Mouse (Mus musculus) retina, adult 2 months (tissue): ENCODE data around the gene Pcdh15.

Experiments used
- DNase-seq: peaks from one replicate; pipeline ENCODE4 v3.0.0-alpha.2; 2012; ENCODE audit warnings: low read depth, low spot score

Pcdh15 gene

DNA sequence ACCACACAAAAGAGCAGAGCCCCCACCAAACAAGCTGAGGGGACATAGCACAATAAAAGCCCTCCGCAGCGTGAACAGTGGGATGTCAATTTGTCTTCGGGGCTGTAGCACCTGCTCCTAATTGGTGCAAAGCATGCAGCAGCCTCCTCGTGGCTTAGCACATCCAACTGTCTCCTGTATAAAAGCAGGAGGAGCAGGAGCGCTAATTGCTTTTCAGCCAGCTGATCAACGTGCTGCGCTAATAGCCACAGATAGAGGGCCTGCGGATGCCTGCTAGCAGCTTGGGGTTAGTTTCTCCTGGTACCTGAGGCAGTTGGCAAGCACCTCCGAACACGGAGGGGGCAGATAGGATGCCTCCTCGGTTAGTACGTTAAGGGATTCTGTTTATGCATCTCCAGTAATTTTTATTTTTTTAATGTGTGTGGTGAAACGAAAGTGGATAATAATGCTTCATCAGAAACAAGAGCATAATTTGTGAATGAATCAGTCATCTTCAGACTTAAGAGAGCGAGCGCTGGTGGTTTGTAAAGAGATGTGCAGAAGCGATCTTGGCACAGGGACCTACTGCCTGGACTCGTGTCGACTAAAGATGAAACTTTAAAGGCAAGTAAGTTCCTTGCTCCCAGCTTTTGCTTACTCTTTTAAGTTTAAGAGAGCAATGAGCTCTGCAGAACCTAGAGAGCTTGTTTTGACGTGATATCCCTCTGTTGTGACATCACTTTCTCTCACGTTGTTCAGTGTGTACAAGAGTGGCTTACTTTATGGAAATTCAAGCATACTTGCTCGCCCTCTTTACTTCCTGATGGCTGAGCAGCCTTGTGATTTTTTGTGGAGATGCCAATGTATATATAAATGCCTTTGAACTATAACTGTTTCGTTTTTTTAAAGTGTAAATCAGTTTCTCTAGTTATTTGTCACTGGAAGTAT is 722.8 kb downstream of the Pcdh15 start:
- DNase-seq = peak; percentile 69

- no peak for DNase-seq
These were observed 724.1 kb downstream of the Pcdh15 start for GRCm38 (mm10) chr10:73823214-73823613.

DNA sequence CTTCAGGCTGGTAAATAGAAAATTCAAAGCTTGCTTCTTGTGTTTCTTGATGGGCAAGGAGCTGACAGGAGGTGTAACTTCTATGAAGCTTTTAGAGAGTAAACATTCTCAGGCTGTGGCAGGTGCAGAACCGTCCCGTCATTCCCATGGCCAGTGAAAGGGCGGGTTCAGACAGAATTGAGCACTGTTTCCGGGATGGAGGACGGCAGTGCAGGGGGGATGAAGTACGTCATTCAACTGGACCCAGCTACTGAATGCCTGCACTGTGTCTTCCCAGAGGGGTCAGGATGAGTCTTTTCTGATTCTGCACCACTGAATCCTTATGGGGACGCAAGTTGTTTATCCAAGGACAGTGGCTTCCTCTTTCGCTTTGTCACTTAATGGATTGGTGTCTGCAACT is 727.2 kb downstream of the Pcdh15 start:
- DNase-seq = no peak

DNA sequence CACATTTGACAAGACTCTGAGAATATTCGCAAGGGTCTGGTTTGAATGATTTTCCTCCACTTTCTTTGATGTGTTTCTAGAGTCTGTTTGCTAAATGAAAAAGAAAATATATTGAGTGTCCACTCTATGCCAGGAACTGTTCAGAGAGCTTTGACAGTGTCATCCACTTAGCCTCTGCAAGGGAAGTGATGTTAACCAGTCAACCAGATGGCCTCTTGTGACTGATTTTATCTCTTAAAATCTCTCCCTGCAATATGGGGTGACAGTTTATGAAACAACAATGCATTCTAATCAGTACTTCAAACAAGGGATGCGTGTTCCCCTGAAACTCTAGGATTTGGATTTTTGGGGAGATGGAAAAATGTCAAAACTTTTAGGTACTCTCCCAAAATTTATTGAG is 729.6 kb downstream of the Pcdh15 start:
- no peak for DNase-seq

GRCm38 (mm10) chr10:73844998-73845397 is 745.9 kb downstream of the Pcdh15 start:
- no peak for DNase-seq

GRCm38 (mm10) chr10:73862181-73862580 is 763.0 kb downstream of the Pcdh15 start:
- peak; percentile 69 for DNase-seq

- no peak for DNase-seq
These were observed 779.0 kb downstream of the Pcdh15 start for GRCm38 (mm10) chr10:73878055-73878728.

DNA sequence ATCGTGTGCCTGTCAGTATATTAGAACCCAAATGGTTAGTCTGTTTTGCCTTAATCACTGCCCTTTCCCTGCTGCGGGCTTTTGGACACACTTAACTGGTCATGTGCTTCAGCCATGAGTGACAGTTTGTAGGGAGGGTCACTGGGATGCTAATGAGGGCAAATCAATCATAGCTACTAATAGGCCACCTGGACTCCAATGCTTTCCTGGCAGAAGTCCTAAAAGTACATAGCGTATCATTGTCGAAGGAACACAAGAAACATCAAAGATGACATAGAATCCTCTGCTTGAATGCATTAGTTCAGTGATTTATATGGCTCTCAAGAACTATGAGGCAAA is 779.6 kb downstream of the Pcdh15 start:
- DNase-seq = no peak

GRCm38 (mm10) chr10:73887771-73888170 is 788.6 kb downstream of the Pcdh15 start:
- DNase-seq = no peak

GRCm38 (mm10) chr10:73892251-73892650 is 793.1 kb downstream of the Pcdh15 start:
- DNase-seq = no peak

DNA sequence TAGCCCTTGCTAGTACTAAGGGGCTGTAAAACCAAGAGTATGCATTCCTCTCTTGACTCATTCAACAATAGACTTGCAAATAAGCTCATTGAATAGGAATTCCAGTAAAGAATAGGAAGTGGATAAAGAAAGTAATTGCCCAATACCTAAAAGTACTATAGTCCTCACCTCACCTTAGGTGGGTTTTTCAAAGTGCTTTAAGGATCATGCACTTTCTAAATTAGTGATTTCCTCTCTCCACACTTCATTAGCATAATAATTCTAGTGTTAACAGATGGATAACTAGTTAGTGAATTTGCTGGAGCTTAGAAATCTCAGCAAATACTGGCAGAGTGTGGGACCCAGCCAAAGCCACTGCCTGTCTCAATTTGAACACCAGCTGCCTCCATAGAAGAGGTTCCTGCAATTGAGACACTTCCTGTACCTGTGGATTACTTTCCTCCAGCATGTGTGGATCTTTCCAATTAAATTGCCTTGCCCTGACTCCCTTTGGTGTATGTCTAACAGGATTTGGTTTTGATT is 797.0 kb downstream of the Pcdh15 start:
- no peak for DNase-seq

- no peak for DNase-seq
These were observed 800.0 kb downstream of the Pcdh15 start for GRCm38 (mm10) chr10:73899165-73899564.

- DNase-seq = no peak
These were observed 808.5 kb downstream of the Pcdh15 start for GRCm38 (mm10) chr10:73907626-73908025.

DNA sequence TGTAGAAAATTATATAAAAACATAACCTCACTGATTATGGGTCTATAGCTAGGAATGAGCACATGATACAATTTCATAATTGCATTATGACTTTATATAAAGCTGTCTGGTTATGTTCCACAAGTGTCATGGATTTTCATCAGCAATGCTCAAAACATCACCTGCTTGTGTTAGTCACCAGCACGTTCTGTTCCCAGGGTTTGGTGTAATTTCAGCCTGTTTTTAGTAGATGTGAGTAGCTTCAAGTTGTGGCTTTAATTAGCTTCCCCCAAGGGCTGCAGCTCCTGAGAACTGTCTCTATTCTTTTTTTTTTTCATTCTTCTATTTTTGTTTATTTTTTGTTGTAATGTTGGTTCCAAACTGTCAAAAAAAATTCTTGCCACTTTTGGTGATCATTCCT is 809.4 kb downstream of the Pcdh15 start:
- DNase-seq = no peak

- DNase-seq = no peak
These were observed 816.0 kb downstream of the Pcdh15 start for GRCm38 (mm10) chr10:73915170-73915569.

GRCm38 (mm10) chr10:73921579-73921978 is 822.4 kb downstream of the Pcdh15 start:
- no peak for DNase-seq

DNA sequence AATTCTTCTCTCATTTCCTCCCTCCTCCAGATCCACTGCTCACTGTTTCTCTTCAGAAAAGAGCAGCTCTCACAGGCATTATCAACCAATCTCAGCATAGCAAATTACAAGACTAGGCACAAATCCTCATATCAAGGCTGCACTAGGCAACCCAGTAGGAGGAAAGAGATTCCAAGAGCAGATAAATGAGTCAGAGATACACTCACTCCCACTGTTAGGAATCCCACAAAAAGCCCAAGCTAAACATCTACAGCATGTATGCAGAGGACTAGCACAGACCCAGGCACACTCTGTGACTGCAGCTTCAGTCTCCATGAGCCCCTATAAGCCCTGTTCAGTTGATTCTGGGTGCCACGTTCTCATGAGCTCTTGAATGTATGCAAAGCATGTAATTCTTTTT is 829.5 kb downstream of the Pcdh15 start:
- no peak for DNase-seq

GRCm38 (mm10) chr10:73929718-73930117 is 830.6 kb downstream of the Pcdh15 start:
- DNase-seq = no peak

- no peak for DNase-seq
These were observed 832.0 kb downstream of the Pcdh15 start for GRCm38 (mm10) chr10:73931185-73931584.

GRCm38 (mm10) chr10:73931996-73932679 is 833.0 kb downstream of the Pcdh15 start:
- DNase-seq = no peak

GRCm38 (mm10) chr10:73936121-73936520 is 837.0 kb downstream of the Pcdh15 start:
- DNase-seq = peak; percentile 22

DNA sequence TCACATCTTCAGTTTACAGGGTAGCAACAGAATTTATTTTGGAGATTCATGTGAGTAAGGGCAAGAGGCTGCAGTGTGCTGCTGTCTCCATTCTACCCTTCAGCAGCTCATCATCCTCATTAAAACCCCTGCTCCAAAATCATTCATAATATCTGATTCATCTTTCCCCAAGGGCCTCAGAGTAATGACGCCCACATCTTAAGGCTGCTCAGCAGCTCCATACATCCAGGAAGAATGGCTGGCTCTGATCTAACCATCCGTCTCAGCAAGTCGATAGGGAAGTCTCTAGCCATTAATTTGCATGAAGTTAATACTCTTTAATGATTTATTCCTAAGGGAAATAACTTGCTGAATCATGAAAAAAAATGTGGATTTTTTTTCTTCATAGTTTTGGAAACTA is 839.8 kb downstream of the Pcdh15 start:
- no peak for DNase-seq
